Mouse (Mus musculus): ENCODE results near the gene Adam30. TPM values are rescaled to one million over a fixed set of nuclear protein-coding genes. Genes with fewer than 3 reads are reported as not detected.

Adam30 gene
- not detected for polyA plus RNA-seq (2017; shearing (Covaris generic))

DNA sequence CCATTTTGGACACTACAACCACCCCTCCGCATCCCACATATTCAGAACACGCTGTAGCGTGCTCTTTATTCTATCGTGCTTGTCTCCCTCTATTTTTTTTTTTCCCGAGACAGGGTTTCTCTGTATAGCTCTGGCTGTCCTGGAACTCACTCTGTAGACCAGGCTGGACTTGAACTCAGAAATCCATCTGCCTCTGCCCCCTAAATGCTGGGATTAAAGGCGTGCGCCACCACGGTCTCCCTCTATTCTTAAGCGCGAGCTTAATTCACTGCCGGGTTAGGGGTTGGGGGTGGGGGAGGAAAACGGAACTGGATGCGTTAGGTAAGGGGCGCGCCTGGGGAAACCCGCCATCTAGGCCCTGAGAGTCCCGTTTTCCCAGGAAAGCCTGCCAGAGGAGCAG, at the start of gene Adam30:
Gene Adam30, plus strand, starts transcription at position 301 of the 400 bp plus-strand sequence.

Other genes starting within 250 kb of the Adam30 start
- gene Notch2, start 147.1 kb upstream of the Adam30 start, polyA plus RNA-seq (2017; shearing (Covaris generic)), result 12.2 TPM
- gene Reg4, start 61.5 kb downstream of the Adam30 start, polyA plus RNA-seq (2017; shearing (Covaris generic)), result not detected
- not detected for gene Hmgcs2, start 119.8 kb downstream of the Adam30 start, polyA plus RNA-seq (2017; shearing (Covaris generic))
- gene Phgdh, start 179.4 kb downstream of the Adam30 start, polyA plus RNA-seq (2017; shearing (Covaris generic)), result 167 TPM
- not detected for gene Zfp697, start 221.8 kb downstream of the Adam30 start, polyA plus RNA-seq (2017; shearing (Covaris generic))

Data from inflammation-experienced regulatory T-cells, adult 16 weeks (primary cell).